Mouse (Mus musculus) skeletal muscle tissue, adult 2 months (tissue): ENCODE data around the gene Kdm4c.
"Not testable (repeated sequence)": the region's sequence is repeated elsewhere in the genome, so short reads cannot be mapped to it uniquely, and the experiment has no call there.

Experiments used
- DNase-seq: peaks from one replicate; pipeline ENCODE4 v3.0.0-alpha.2; 2012; ENCODE audit warnings: low read depth, low spot score

Kdm4c gene

GRCm38 (mm10) chr4:74311135-74311534, 68.8 kb downstream of the Kdm4c start:
- no peak for DNase-seq

- no peak for DNase-seq
Observed at GRCm38 (mm10) chr4:74312858-74313257, 70.6 kb downstream of the Kdm4c start.

GRCm38 (mm10) chr4:74315388-74315787, 73.1 kb downstream of the Kdm4c start:
- DNase-seq = no peak

GRCm38 (mm10) chr4:74319313-74319712, 77.0 kb downstream of the Kdm4c start:
- no peak for DNase-seq

GRCm38 (mm10) chr4:74357479-74357878, 115.2 kb downstream of the Kdm4c start:
- DNase-seq = no peak

GRCm38 (mm10) chr4:74360274-74360673, 118.0 kb downstream of the Kdm4c start:
- no peak for DNase-seq

- DNase-seq = no peak
Observed at GRCm38 (mm10) chr4:74386583-74386982, 144.3 kb downstream of the Kdm4c start.

GRCm38 (mm10) chr4:74393162-74393561, 150.9 kb downstream of the Kdm4c start:
- no peak for DNase-seq

GRCm38 (mm10) chr4:74396562-74396961, 154.3 kb downstream of the Kdm4c start:
- no peak for DNase-seq

- not testable (repeated sequence) for DNase-seq
Observed at GRCm38 (mm10) chr4:74401617-74402313, 159.5 kb downstream of the Kdm4c start.

- no peak for DNase-seq
Observed at GRCm38 (mm10) chr4:74408731-74409130, 166.4 kb downstream of the Kdm4c start.

GRCm38 (mm10) chr4:74419794-74420193, 177.5 kb downstream of the Kdm4c start:
- no peak for DNase-seq
